Mouse (Mus musculus): ENCODE results near the gene Nt5c.

GRCm38 (mm10) chr11:115450176-115450575 lies 41.5 kb downstream of the Nt5c start:
- TF ChIP-seq FOSL1 (IDR thresholded peaks at IDR 0.05; ENCODE audit: insufficient read depth, low read length, poor library complexity, severe bottlenecking) (no peak), MAX (IDR thresholded peaks at IDR 0.05) (no peak), CTCF (IDR thresholded peaks at IDR 0.05; ENCODE audit: control insufficient read depth, insufficient read depth, insufficient read length) (no peak), MYOG (IDR thresholded peaks at IDR 0.05; ENCODE audit: control insufficient read depth, extremely low read depth, insufficient read length) (no peak), MYOD1 (IDR thresholded peaks at IDR 0.05; ENCODE audit: control insufficient read depth, insufficient read length, low read depth) (no peak), USF1 (IDR thresholded peaks at IDR 0.05; ENCODE audit: low read depth) (no peak), CEBPB (IDR thresholded peaks at IDR 0.05; ENCODE audit: low read depth) (no peak)
